Mouse (Mus musculus) brain, embryonic 14.5 days (tissue): ENCODE results near the gene Zfp292. TPM values are rescaled to one million over a fixed set of nuclear protein-coding genes. Genes with fewer than 3 reads are reported as not detected.
"Not testable (repeated sequence)": the region's sequence is repeated elsewhere in the genome, so short reads cannot be mapped to it uniquely, and the experiment has no call there.

Source experiments
- DNase-seq: peaks from one replicate; pipeline ENCODE4 v3.0.0-alpha.2; 2011; ENCODE audit warnings: low read depth
- CTCF ChIP-seq: fragments of 200-500 bp; IDR thresholded peaks from 2 replicates; pipeline ENCODE4 v1.5.1; 2012; ENCODE audit warnings: inconsistent platforms, mild to moderate bottlenecking, moderate library complexity, borderline replicate concordance; ENCODE audit not compliant: insufficient read depth, insufficient read length; ENCODE audit errors: extremely low read depth
- POLR2A ChIP-seq: fragments of 200-500 bp; IDR thresholded peaks from 2 replicates; pipeline ENCODE4 v1.6.1; 2012; ENCODE audit warnings: mild to moderate bottlenecking, inconsistent platforms, borderline replicate concordance; ENCODE audit not compliant: poor library complexity, insufficient read depth, insufficient read length, severe bottlenecking; ENCODE audit errors: extremely low read depth
- polyA plus RNA-seq: library from polyadenylated mRNA; depleted of rRNA; stranded (reverse); fragments of >200 nt; gene quantifications from 2 replicates; pipeline ENCODE4 v1.2.3, GENCODE M21; 2012; rRNA removed

Gene Zfp292
- 16.2 and 23.1 TPM in 2 replicates for polyA plus RNA-seq

GRCm38 (mm10) chr4:34882818-34883217 is at the start of gene Zfp292:
Gene Zfp292 (minus strand): TSS chr4:34882960.
- no peak for TF ChIP-seq CTCF
- peak; percentile 95 for TF ChIP-seq POLR2A

DNA sequence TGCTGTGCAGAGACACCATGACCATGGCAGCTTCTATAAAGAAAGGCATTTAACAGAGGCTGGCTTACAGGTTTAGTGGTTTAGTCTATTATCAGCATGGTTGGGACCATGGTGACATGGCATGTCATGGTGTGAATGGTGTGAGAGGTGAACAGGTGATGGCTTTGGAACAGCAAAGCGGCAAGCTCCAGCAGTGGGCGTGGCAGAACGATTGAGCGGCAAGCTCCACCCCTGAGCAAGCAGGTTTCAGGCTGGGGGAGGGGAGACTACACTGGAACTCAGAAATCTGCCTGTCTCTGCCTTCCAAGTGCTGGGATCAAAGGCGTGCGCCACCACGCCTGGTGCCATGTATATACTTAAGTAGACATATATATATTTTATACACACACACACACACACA is 45.6 kb upstream of the Zfp292 start:
- not testable (repeated sequence) for DNase-seq

More at GRCm38 (mm10) chr4:34882818-34883217, at the start of gene Zfp292:
- DNase-seq: peak; percentile 98

DNA sequence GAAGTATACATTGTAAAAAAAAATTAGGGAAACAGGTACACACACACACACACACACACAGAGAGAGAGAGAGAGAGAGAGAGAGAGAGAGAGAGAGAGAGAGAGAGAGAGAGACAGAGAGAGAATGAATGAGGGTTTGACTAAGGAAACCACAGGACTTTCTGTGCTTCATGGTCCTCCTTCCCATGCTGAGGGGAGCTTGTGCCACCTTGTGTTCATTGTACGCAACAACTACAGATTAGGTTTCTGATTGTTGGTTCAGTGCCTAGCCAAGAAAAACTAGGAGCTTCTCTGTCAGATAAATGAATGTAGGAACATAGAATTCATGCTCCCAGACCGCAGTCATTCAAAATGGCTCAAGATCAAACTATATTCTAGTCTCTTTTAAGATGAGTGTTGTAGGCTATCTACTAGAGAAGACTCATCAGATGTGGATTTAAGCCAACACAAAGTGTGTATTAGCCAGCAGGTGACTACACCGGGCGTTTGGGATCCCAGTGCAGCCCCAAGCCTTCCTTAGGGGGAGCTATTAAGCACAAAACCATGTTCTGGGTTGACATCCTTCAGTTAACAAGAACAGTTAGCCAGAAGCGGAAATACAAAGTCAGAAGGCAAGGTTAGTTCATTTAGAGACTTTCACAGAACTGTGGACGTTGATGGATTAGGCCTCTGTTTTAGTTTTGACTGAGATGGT is 39.6 kb upstream of the Zfp292 start:
- no peak for TF ChIP-seq POLR2A
- peak; percentile 85 for TF ChIP-seq CTCF
- DNase-seq: peak; percentile 87

GRCm38 (mm10) chr4:34917400-34917799 is 34.6 kb upstream of the Zfp292 start:
- TF ChIP-seq CTCF (no peak), POLR2A (no peak)
- DNase-seq: peak; percentile 73

GRCm38 (mm10) chr4:34912171-34912570 is 29.4 kb upstream of the Zfp292 start:
- TF ChIP-seq CTCF: no peak
- TF ChIP-seq POLR2A: no peak
- no peak for DNase-seq

DNA sequence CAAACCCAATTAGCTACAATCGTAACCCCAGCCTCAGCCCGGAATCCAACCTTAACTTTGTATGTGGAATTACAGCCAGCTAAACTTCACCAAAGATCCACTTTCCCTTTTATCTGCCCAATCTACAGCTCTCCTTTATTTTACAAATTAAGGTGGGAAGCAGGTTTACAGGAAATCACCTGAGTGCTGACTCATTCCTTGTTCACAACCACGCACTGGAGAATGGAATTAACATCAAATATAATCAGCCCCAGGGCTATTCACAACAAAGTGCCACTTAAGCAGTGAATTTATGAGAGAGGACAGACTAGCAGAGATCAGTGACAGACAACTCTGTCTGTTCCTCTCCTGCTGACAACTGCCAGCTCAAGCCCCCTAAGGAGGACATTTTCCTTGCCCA is 28.6 kb upstream of the Zfp292 start:
- no peak for DNase-seq
- TF ChIP-seq CTCF: no peak
- no peak for TF ChIP-seq POLR2A

- no peak for TF ChIP-seq CTCF
- TF ChIP-seq POLR2A: no peak
- no peak for DNase-seq
These were observed 25.4 kb upstream of the Zfp292 start for GRCm38 (mm10) chr4:34908127-34908526.

GRCm38 (mm10) chr4:34907026-34907425 is 24.3 kb upstream of the Zfp292 start:
- TF ChIP-seq POLR2A (no peak), CTCF (no peak)
- peak; percentile 41 for DNase-seq

DNA sequence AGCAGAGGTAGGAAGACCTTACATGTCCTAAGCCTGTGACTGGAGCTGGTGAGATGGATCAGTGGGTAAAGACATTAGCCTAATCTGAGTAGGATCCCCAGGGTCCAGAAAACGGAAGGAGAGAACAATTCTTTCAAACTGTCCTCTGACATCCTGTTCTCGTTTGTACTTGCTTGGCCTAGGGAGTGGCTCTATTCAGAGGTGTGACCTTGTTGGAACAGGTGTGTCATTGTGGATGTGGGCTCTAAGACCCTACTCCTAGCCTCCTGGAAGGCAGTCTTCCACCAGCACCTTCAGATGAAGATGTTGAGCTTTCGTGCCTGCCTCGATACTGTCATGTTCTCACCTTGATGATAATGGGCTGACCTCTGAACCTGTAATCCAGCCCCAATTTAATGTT is 23.4 kb upstream of the Zfp292 start:
- TF ChIP-seq POLR2A (no peak), CTCF (no peak)
- DNase-seq: no peak

DNA sequence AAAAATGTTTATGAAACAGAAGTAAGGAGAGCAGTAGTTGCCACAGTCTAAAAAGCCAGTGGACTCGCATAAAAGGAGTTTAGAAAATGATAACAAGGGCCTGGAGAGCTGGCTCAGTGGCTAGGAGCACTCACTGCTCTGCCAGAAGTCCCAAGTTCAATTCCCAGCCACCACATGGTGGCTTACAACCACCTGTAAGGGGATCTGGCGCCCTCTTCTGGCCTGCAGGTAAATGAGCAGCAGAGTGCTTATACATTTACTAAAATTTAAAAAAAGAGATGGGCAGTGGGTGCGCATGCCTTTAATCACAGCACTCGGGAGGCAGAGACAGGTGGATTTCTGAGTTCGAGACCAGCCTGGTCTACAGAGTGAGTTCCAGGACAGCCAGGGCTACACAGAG is 22.6 kb upstream of the Zfp292 start:
- peak; percentile 17 for DNase-seq
- TF ChIP-seq POLR2A: no peak
- peak; percentile 28; the same call in 1 of the 2 replicates for TF ChIP-seq CTCF

- not testable (repeated sequence) for DNase-seq
These were observed 18.8 kb upstream of the Zfp292 start for GRCm38 (mm10) chr4:34901582-34901981.

- TF ChIP-seq CTCF: no peak
- no peak for DNase-seq
These were observed 18.4 kb upstream of the Zfp292 start for GRCm38 (mm10) chr4:34901166-34901565.

GRCm38 (mm10) chr4:34900155-34900554 is 17.4 kb upstream of the Zfp292 start:
- DNase-seq: peak; percentile 60
- TF ChIP-seq CTCF: no peak
- no peak for TF ChIP-seq POLR2A

GRCm38 (mm10) chr4:34899322-34899721 is 16.6 kb upstream of the Zfp292 start:
- DNase-seq: no peak
- no peak for TF ChIP-seq POLR2A
- TF ChIP-seq CTCF: no peak

DNA sequence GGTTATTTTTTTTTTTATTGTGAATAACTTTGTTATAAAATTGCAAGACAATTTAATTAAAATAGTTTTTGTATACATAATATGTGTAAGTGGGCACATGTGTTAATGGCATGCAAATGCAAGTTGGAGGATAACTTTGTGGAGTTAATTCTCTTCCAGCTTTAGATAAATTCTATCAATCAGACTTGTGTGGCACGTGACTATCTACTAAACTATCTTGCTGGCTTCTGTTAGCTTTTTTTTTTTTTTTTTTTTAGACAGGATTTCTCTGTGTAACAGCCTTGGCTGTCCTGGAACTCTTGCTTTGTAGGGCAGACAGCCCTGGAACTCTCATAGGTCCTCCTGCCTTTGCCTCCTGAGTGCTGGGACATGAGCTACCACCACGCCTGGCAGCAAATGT is 15.7 kb upstream of the Zfp292 start:
- TF ChIP-seq POLR2A (no peak), CTCF (no peak)
- no peak for DNase-seq

DNA sequence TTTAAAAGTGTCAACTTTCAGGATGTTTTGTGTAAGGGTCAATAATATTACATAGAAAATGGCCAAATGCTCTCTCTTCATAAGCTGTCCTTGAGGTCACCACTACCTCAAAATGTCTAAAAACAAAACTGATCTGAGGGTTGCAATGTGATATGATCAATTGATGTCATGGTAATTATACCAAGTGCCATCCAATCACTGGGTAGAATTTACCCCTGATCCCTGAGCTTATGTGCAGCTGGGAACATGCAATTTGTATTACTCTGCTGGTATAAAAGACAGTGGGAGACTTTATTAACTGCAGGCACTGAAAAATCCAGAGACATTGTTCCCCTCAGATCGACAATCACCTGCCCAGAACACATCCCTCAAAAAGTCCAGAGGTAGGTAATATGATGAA is 10.7 kb upstream of the Zfp292 start, which contains the start of gene Cga:
Cga (plus strand) TSS at position 301 of the 400 bp plus-strand sequence.
- TF ChIP-seq POLR2A: no peak
- TF ChIP-seq CTCF: no peak

More for the DNA sequence above, 10.7 kb upstream of the Zfp292 start, which contains the start of gene Cga:
- no peak for DNase-seq
